9 mouse cellular contexts compared by ENCODE assay signal in the genomic region with DNA sequence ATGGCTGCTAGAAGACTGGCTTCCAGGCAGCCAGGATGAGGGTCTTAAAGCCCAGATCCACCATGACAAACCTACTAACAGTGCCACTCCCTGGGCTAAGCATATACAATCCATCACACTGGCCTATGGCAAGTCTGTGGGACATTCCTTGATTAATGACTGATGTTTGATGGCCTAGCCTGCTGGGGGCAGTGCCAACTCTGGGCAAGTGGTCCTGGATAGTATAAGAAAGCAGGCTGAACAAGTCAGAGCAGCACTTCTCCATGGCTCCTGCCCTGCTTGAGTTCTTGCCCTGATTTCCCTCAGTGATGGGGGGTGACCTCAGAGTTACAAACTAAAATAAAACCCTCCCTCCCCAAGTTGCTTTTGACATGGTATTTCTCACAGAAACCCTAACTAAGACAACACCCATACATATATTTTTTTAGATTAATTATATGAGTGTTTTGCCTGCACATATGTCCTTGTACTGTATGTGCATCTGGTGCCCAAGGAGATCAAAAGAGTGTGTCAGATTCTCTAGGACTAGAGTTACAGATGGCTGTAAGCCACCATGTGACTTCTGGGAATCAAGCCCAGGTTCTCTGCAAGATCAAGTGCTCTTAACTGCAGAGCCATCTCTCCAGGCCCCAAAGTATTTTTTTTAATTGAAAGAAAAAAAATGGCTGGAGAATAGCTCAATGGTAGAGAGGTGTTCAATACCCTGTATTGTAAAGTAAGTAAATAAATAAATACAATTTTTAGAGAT. TPM values are rescaled to one million over a fixed set of nuclear protein-coding genes. Genes with fewer than 3 reads are reported as not detected.
DNase-seq lines count a peak whose midpoint lies in the region; ATAC-seq and TF ChIP-seq lines count a peak whose summit lies in the region.
"Had no signal": no experiment of that assay in that cellular context is flagged by ENCODE, and none has a peak within 500 bp of the region (broad histone marks: within the 10 kb centered on the region; RNA-seq: fewer than 3 reads in every experiment).

No protein-coding gene starts in this region.

- H3K4me3 ChIP-seq in midbrain, embryonic 14.5 days (replicated peaks; ENCODE audit: low read depth, low read length) = no peak overlapping the region
- no peak overlapping the region for H3K4me3 ChIP-seq in midbrain, embryonic 13.5 days (replicated peaks)
- no peak overlapping the region for H3K4me3 ChIP-seq in stomach, postnatal 0 days (ENCODE audit: low read depth, low read length)
- H3K4me3 ChIP-seq: limb, embryonic 12.5 days had no signal

- H3K36me3 ChIP-seq in midbrain, embryonic 14.5 days (ENCODE audit: control insufficient read depth, insufficient read depth, low read length) = 0 out of 2 replicates have a peak, but pooled peaks cover 3% of the 10 kb centered on the region
- no peaks in the 10 kb centered on the region for H3K36me3 ChIP-seq in midbrain, embryonic 13.5 days
- H3K36me3 ChIP-seq in stomach, postnatal 0 days (ENCODE audit: control insufficient read depth, insufficient read depth, low read length) = no peaks in the 10 kb centered on the region
- H3K36me3 ChIP-seq: limb, embryonic 12.5 days had no signal

- TF ChIP-seq EP300 in stomach, postnatal 0 days (optimal IDR thresholded peaks at IDR 0.05) = no peak

- H3K9ac ChIP-seq in midbrain, embryonic 14.5 days (replicated peaks; ENCODE audit: low read length) = no peak overlapping the region
- no peak overlapping the region for H3K9ac ChIP-seq in midbrain, embryonic 13.5 days (replicated peaks)
- H3K9ac ChIP-seq in stomach, postnatal 0 days (ENCODE audit: low read length) = no peak overlapping the region
- H3K9ac ChIP-seq: limb, embryonic 12.5 days had no signal

- H3K4me1 ChIP-seq in midbrain, embryonic 14.5 days (ENCODE audit: control insufficient read depth, insufficient read depth, low read length) = no peaks in the 10 kb centered on the region
- H3K4me1 ChIP-seq in midbrain, embryonic 13.5 days (replicated peaks) = 0 out of 2 replicates have a peak, but pooled peaks cover 2% of the 10 kb centered on the region
- H3K4me1 ChIP-seq in stomach, postnatal 0 days (replicated peaks; ENCODE audit: control insufficient read depth, insufficient read depth) = no peaks in the 10 kb centered on the region
- H3K4me1 ChIP-seq: limb, embryonic 12.5 days had no signal

- no peaks in the 10 kb centered on the region for H3K27me3 ChIP-seq in midbrain, embryonic 14.5 days (ENCODE audit: control insufficient read depth, insufficient read depth, low read length)
- H3K27me3 ChIP-seq in midbrain, embryonic 13.5 days = no peaks in the 10 kb centered on the region
- H3K27me3 ChIP-seq in stomach, postnatal 0 days (ENCODE audit: control insufficient read depth, insufficient read depth, low read length) = no peaks in the 10 kb centered on the region
- H3K27me3 ChIP-seq: limb, embryonic 12.5 days had no signal

- TF ChIP-seq CTCF in stomach, postnatal 0 days (IDR thresholded peaks at IDR 0.05; ENCODE audit: low read depth) = no peak

- no peak overlapping the region for H3K27ac ChIP-seq in midbrain, embryonic 14.5 days (replicated peaks; ENCODE audit: low read depth, low read length)
- H3K27ac ChIP-seq in midbrain, embryonic 13.5 days = no peak overlapping the region
- no peak overlapping the region for H3K27ac ChIP-seq in stomach, postnatal 0 days (replicated peaks)
- H3K27ac ChIP-seq: limb, embryonic 12.5 days had no signal

- intact Hi-C loops in heart, postnatal 25 days (cut with DNase I) = no loop called here

- no peaks in the 10 kb centered on the region for H3K9me3 ChIP-seq in midbrain, embryonic 14.5 days (ENCODE audit: control insufficient read depth, low read length)
- H3K9me3 ChIP-seq in midbrain, embryonic 13.5 days = no peaks in the 10 kb centered on the region
- no peaks in the 10 kb centered on the region for H3K9me3 ChIP-seq in stomach, postnatal 0 days (ENCODE audit: control insufficient read depth, low read length)
- H3K9me3 ChIP-seq: limb, embryonic 12.5 days had no signal

- ATAC-seq in midbrain, embryonic 14.5 days (ENCODE audit: low FRiP score, low TSS enrichment) = no peak
- ATAC-seq in midbrain, embryonic 13.5 days = no peak
- ATAC-seq in stomach, postnatal 0 days (ENCODE audit: low FRiP score, low TSS enrichment) = no peak

- no peak overlapping the region for H3K4me2 ChIP-seq in midbrain, embryonic 14.5 days (ENCODE audit: low read length)
- no peak overlapping the region for H3K4me2 ChIP-seq in midbrain, embryonic 13.5 days (replicated peaks)
- no peak overlapping the region for H3K4me2 ChIP-seq in stomach, postnatal 0 days (replicated peaks; ENCODE audit: low read depth)
- H3K4me2 ChIP-seq: limb, embryonic 12.5 days had no signal

- peak; percentile 92 for DNase-seq in heart, adult 11 months
- DNase-seq in heart, postnatal 25 days (ENCODE audit: low spot score) = no peak
- peak; percentile 15 for DNase-seq in midbrain, embryonic 14.5 days
- peak; percentile 75 for DNase-seq in fat pad, adult 2 months (ENCODE audit: extremely low read depth, low read depth, low spot score)
- peak; percentile 78 for DNase-seq in lung, postnatal 36 days
- no peak for DNase-seq in stomach, postnatal 0 days (ENCODE audit: low spot score)
- DNase-seq in frontal cortex, postnatal 10 days (ENCODE audit: low spot score in 2 of 2) = no peak

RNA-seq across cellular contexts. Expression of a gene that starts 10.3 kb away (rescaled TPM):
- 10 to 100 TPM; 19.5 to 20.2 TPM for total RNA-seq in heart, postnatal 25 days (2021)
- polyA plus RNA-seq in midbrain, embryonic 14.5 days (2014; fragmentation: Nextera tagmentation; extraction: Ambion mirVana) = 40.3 and 55.3 TPM in 2 replicates
- 46.6 and 49.3 TPM in 2 replicates for polyA plus RNA-seq in midbrain, embryonic 13.5 days (2015; fragmentation: Nextera tagmentation; extraction: Ambion mirVana)
- polyA plus RNA-seq in stomach, postnatal 0 days (2015; fragmentation: Nextera tagmentation; extraction: Ambion mirVana) = 19.4 and 20.9 TPM in 2 replicates

RNA-seq across cellular contexts. Expression of a gene that starts 32.9 kb away (rescaled TPM):
- total RNA-seq in heart, postnatal 25 days (2021) = 10 to 100 TPM; 17.2 to 18.5 TPM
- polyA plus RNA-seq in midbrain, embryonic 14.5 days (2014; fragmentation: Nextera tagmentation; extraction: Ambion mirVana) = 155 and 172 TPM in 2 replicates
- 134 and 138 TPM in 2 replicates for polyA plus RNA-seq in midbrain, embryonic 13.5 days (2015; fragmentation: Nextera tagmentation; extraction: Ambion mirVana)
- polyA plus RNA-seq in stomach, postnatal 0 days (2015; fragmentation: Nextera tagmentation; extraction: Ambion mirVana) = 69.3 and 73.9 TPM in 2 replicates

RNA-seq across cellular contexts. Expression of a gene that starts 46.2 kb away (rescaled TPM):
- not detected for total RNA-seq in heart, postnatal 25 days (2021)
- 0.59 and 0.72 TPM in 2 replicates for polyA plus RNA-seq in midbrain, embryonic 14.5 days (2014; fragmentation: Nextera tagmentation; extraction: Ambion mirVana)
- 0.52 and 0.67 TPM in 2 replicates for polyA plus RNA-seq in midbrain, embryonic 13.5 days (2015; fragmentation: Nextera tagmentation; extraction: Ambion mirVana)
- polyA plus RNA-seq in stomach, postnatal 0 days (2015; fragmentation: Nextera tagmentation; extraction: Ambion mirVana) = 9.4 and 11.0 TPM in 2 replicates

Comparison
In these comparisons a context has a peak if more than half of its experiments do, and no peak if none do; other contexts are left out.
1. DNase-seq: peak in heart, adult 11 months (single experiment), midbrain, embryonic 14.5 days (single experiment), fat pad, adult 2 months (single experiment) and lung, postnatal 36 days (single experiment); none in heart, postnatal 25 days (single experiment), stomach, postnatal 0 days (single experiment) and frontal cortex, postnatal 10 days (0 of 2).